Mouse (Mus musculus): ENCODE data around the gene Abcb6. TPM values are rescaled to one million over a fixed set of nuclear protein-coding genes. Genes with fewer than 3 reads are reported as not detected.
A peak's percentile ranks its signal among the peaks of the same experiment; 100 is the strongest.

The Abcb6 gene
- polyA plus RNA-seq, 1 experiment, result 19.2 TPM

GRCm38 (mm10) chr1:75158990-75159389, 21.2 kb downstream of the Abcb6 start:
- no peak overlapping the region for H3K27ac ChIP-seq (ENCODE audit: insufficient read depth, low read length)
- no peak for DNase-seq

GRCm38 (mm10) chr1:75155837-75156236, 24.4 kb downstream of the Abcb6 start:
- Histone ChIP-seq H3K4me3 (replicated peaks; ENCODE audit: insufficient read depth, low read depth, low read length) (no peak overlapping the region), H3K27ac (ENCODE audit: insufficient read depth, low read length) (no peak overlapping the region), H3K4me1 (ENCODE audit: control insufficient read depth, insufficient read depth, low read length) (no peaks in the 10 kb centered on the region), H3K27me3 (ENCODE audit: control insufficient read depth, insufficient read depth, low read length) (no peaks in the 10 kb centered on the region)
- TF ChIP-seq POLR2A (IDR thresholded peaks at IDR 0.05; ENCODE audit: borderline replicate concordance, insufficient read depth, low read length) (no peak), CTCF (IDR thresholded peaks at IDR 0.05; ENCODE audit: borderline replicate concordance, insufficient read depth, low read depth, low read length) (no peak)
- 31% methylated on average over 3 of the region's 3 CpGs for WGBS
- no peak for DNase-seq

More at GRCm38 (mm10) chr1:75158990-75159389, 21.2 kb downstream of the Abcb6 start:
- Histone ChIP-seq H3K4me1 (ENCODE audit: control insufficient read depth, insufficient read depth, low read length) (no peaks in the 10 kb centered on the region), H3K4me3 (replicated peaks; ENCODE audit: insufficient read depth, low read depth, low read length) (no peak overlapping the region), H3K27me3 (ENCODE audit: control insufficient read depth, insufficient read depth, low read length) (no peaks in the 10 kb centered on the region)
- TF ChIP-seq POLR2A (IDR thresholded peaks at IDR 0.05; ENCODE audit: borderline replicate concordance, insufficient read depth, low read length) (no peak), CTCF (IDR thresholded peaks at IDR 0.05; ENCODE audit: borderline replicate concordance, insufficient read depth, low read depth, low read length) (no peak)

GRCm38 (mm10) chr1:75148727-75149126, 31.5 kb downstream of the Abcb6 start:
- H3K27me3 ChIP-seq (ENCODE audit: control insufficient read depth, insufficient read depth, low read length), result no peaks in the 10 kb centered on the region
- no peak overlapping the region for H3K27ac ChIP-seq (ENCODE audit: insufficient read depth, low read length)
- DNase-seq, result no peak
- TF ChIP-seq POLR2A (IDR thresholded peaks at IDR 0.05; ENCODE audit: borderline replicate concordance, insufficient read depth, low read length) (no peak), CTCF (IDR thresholded peaks at IDR 0.05; ENCODE audit: borderline replicate concordance, insufficient read depth, low read depth, low read length) (no peak)
- peaks cover 16% of the 10 kb centered on the region for H3K4me1 ChIP-seq (ENCODE audit: control insufficient read depth, insufficient read depth, low read length)
- 89% methylated on average over 4 of the region's 4 CpGs for WGBS
- no peak overlapping the region for H3K4me3 ChIP-seq (replicated peaks; ENCODE audit: insufficient read depth, low read depth, low read length)

- no peaks in the 10 kb centered on the region for H3K27me3 ChIP-seq (ENCODE audit: control insufficient read depth, insufficient read depth, low read length)
- H3K4me1 ChIP-seq (ENCODE audit: control insufficient read depth, insufficient read depth, low read length), result peaks cover 18% of the 10 kb centered on the region
- H3K27ac ChIP-seq (ENCODE audit: insufficient read depth, low read length), result no peak overlapping the region
- no peak overlapping the region for H3K4me3 ChIP-seq (replicated peaks; ENCODE audit: insufficient read depth, low read depth, low read length)
- DNase-seq, result no peak
- 82% methylated on average over 7 of the region's 7 CpGs for WGBS
- TF ChIP-seq POLR2A (IDR thresholded peaks at IDR 0.05; ENCODE audit: borderline replicate concordance, insufficient read depth, low read length), result no peak
- no peak for TF ChIP-seq CTCF (IDR thresholded peaks at IDR 0.05; ENCODE audit: borderline replicate concordance, insufficient read depth, low read depth, low read length)
Measured at GRCm38 (mm10) chr1:75147411-75148135, 32.6 kb downstream of the Abcb6 start.

GRCm38 (mm10) chr1:75145589-75145988, 34.6 kb downstream of the Abcb6 start:
- Histone ChIP-seq H3K4me1 (ENCODE audit: control insufficient read depth, insufficient read depth, low read length) (peaks cover 18% of the 10 kb centered on the region), H3K27me3 (ENCODE audit: control insufficient read depth, insufficient read depth, low read length) (no peaks in the 10 kb centered on the region), H3K27ac (ENCODE audit: insufficient read depth, low read length) (no peak overlapping the region), H3K4me3 (replicated peaks; ENCODE audit: insufficient read depth, low read depth, low read length) (no peak overlapping the region)
- no peak for DNase-seq
- no peak for TF ChIP-seq CTCF (IDR thresholded peaks at IDR 0.05; ENCODE audit: borderline replicate concordance, insufficient read depth, low read depth, low read length)
- TF ChIP-seq POLR2A (IDR thresholded peaks at IDR 0.05; ENCODE audit: borderline replicate concordance, insufficient read depth, low read length), result no peak
- WGBS, result 98% methylated on average over 3 of the region's 3 CpGs

GRCm38 (mm10) chr1:75142301-75143261, 37.6 kb downstream of the Abcb6 start, which contains the start of the genes Cnppd1 and Retreg2:
Gene Cnppd1 (minus strand): TSS chr1:75142711.
Gene Retreg2 (plus strand): TSS chr1:75142778.
- Histone ChIP-seq H3K4me1 (ENCODE audit: control insufficient read depth, insufficient read depth, low read length) (peaks cover 16% of the 10 kb centered on the region), H3K27me3 (ENCODE audit: control insufficient read depth, insufficient read depth, low read length) (no peaks in the 10 kb centered on the region), H3K27ac (ENCODE audit: insufficient read depth, low read length) (peak within 1 kb of the TSS; percentile 93), H3K4me3 (replicated peaks; ENCODE audit: insufficient read depth, low read depth, low read length) (peak within 1 kb of the TSS; percentile 80)
- TF ChIP-seq POLR2A (IDR thresholded peaks at IDR 0.05; ENCODE audit: borderline replicate concordance, insufficient read depth, low read length) (peak; percentile 91), CTCF (IDR thresholded peaks at IDR 0.05; ENCODE audit: borderline replicate concordance, insufficient read depth, low read depth, low read length) (peak; percentile 53; the same call in 1 of the 2 replicates)
- peak; percentile 97 for DNase-seq
- WGBS, result under 1% methylated on average over 90 of the region's 91 CpGs

GRCm38 (mm10) chr1:75141486-75142190, 38.6 kb downstream of the Abcb6 start:
- WGBS, result under 1% methylated on average over 53 of the region's 53 CpGs
- Histone ChIP-seq H3K27ac (ENCODE audit: insufficient read depth, low read length) (peak overlapping the region; percentile 69), H3K27me3 (ENCODE audit: control insufficient read depth, insufficient read depth, low read length) (no peaks in the 10 kb centered on the region), H3K4me3 (replicated peaks; ENCODE audit: insufficient read depth, low read depth, low read length) (peak overlapping the region; percentile 80), H3K4me1 (ENCODE audit: control insufficient read depth, insufficient read depth, low read length) (peaks cover 16% of the 10 kb centered on the region)
- TF ChIP-seq CTCF (IDR thresholded peaks at IDR 0.05; ENCODE audit: borderline replicate concordance, insufficient read depth, low read depth, low read length), result no peak
- TF ChIP-seq POLR2A (IDR thresholded peaks at IDR 0.05; ENCODE audit: borderline replicate concordance, insufficient read depth, low read length), result peak; percentile 64
- DNase-seq, result peak; percentile 63 to 68

All from cerebellum, adult 2 months (tissue).